Mouse (Mus musculus): ENCODE data around the gene Ppp3ca. TPM values are rescaled to one million over a fixed set of nuclear protein-coding genes. Genes with fewer than 3 reads are reported as not detected.
A peak's percentile ranks its signal among the peaks of the same experiment; 100 is the strongest.

Ppp3ca gene
- total RNA-seq, 2 experiments from 2014 or later = 152 to 154 TPM

GRCm38 (mm10) chr3:136816319-136816718, 146.4 kb downstream of the Ppp3ca start:
- H3K27ac ChIP-seq = no peak overlapping the region
- intact Hi-C loops (cut with DNase I) = no loop called here
- no peak for DNase-seq
- H3K4me3 ChIP-seq = no peak overlapping the region
- no peak for TF ChIP-seq CTCF (IDR thresholded peaks at IDR 0.05)

GRCm38 (mm10) chr3:136818997-136819396, 149.1 kb downstream of the Ppp3ca start:
- DNase-seq = peak; percentile 34
- peak overlapping the region; percentile 64 for H3K27ac ChIP-seq
- TF ChIP-seq CTCF (IDR thresholded peaks at IDR 0.05) = no peak
- intact Hi-C loops (cut with DNase I) = no loop called here
- H3K4me3 ChIP-seq = no peak overlapping the region

- H3K4me3 ChIP-seq = no peak overlapping the region
- no peak overlapping the region for H3K27ac ChIP-seq
- no peak for DNase-seq
- intact Hi-C loops (cut with DNase I) = no loop called here
- TF ChIP-seq CTCF (IDR thresholded peaks at IDR 0.05) = no peak
These were observed 151.1 kb downstream of the Ppp3ca start for GRCm38 (mm10) chr3:136821039-136821438.

- Histone ChIP-seq H3K27ac (no peak overlapping the region), H3K4me3 (no peak overlapping the region)
- no peak for TF ChIP-seq CTCF (IDR thresholded peaks at IDR 0.05)
- intact Hi-C loops (cut with DNase I) = no loop called here
- DNase-seq = no peak
These were observed 152.1 kb downstream of the Ppp3ca start for GRCm38 (mm10) chr3:136821993-136822392.

- TF ChIP-seq CTCF (IDR thresholded peaks at IDR 0.05) = no peak
- DNase-seq = no peak
- intact Hi-C loops (cut with DNase I) = no loop called here
- no peak overlapping the region for H3K27ac ChIP-seq
- no peak overlapping the region for H3K4me3 ChIP-seq
These were observed 152.5 kb downstream of the Ppp3ca start for GRCm38 (mm10) chr3:136822431-136822830.

- Histone ChIP-seq H3K27ac (no peak overlapping the region), H3K4me3 (no peak overlapping the region)
- no peak for DNase-seq
- intact Hi-C loops (cut with DNase I) = no loop called here
- TF ChIP-seq CTCF (IDR thresholded peaks at IDR 0.05) = no peak
These were observed 158.5 kb downstream of the Ppp3ca start for GRCm38 (mm10) chr3:136828451-136828850.

- no peak for TF ChIP-seq CTCF (IDR thresholded peaks at IDR 0.05)
- H3K4me3 ChIP-seq = no peak overlapping the region
- H3K27ac ChIP-seq = no peak overlapping the region
- intact Hi-C loops (cut with DNase I) = no loop called here
- no peak for DNase-seq
These were observed 159.2 kb downstream of the Ppp3ca start for GRCm38 (mm10) chr3:136829109-136829508.

- DNase-seq = peak; percentile 49
- TF ChIP-seq CTCF (IDR thresholded peaks at IDR 0.05) = no peak
- intact Hi-C loops (cut with DNase I) = no loop called here
- Histone ChIP-seq H3K4me3 (no peak overlapping the region), H3K27ac (no peak overlapping the region)
These were observed 160.8 kb downstream of the Ppp3ca start for GRCm38 (mm10) chr3:136830687-136831220.

GRCm38 (mm10) chr3:136833003-136833745, 163.2 kb downstream of the Ppp3ca start:
- no peak for DNase-seq
- TF ChIP-seq CTCF (IDR thresholded peaks at IDR 0.05) = no peak
- H3K27ac ChIP-seq = peak overlapping the region; percentile 32; the same call in 1 of the 2 replicates
- H3K4me3 ChIP-seq = no peak overlapping the region
- intact Hi-C loops (cut with DNase I) = no loop called here

- H3K27ac ChIP-seq = peak overlapping the region; percentile 32
- peak; percentile 71 for DNase-seq
- intact Hi-C loops (cut with DNase I) = no loop called here
- H3K4me3 ChIP-seq = no peak overlapping the region
- no peak for TF ChIP-seq CTCF (IDR thresholded peaks at IDR 0.05)
These were observed 164.0 kb downstream of the Ppp3ca start for GRCm38 (mm10) chr3:136833893-136834292.

GRCm38 (mm10) chr3:136835851-136836250, 165.9 kb downstream of the Ppp3ca start:
- H3K4me3 ChIP-seq = no peak overlapping the region
- 0 out of 2 replicates have a peak overlapping the region, but pooled peaks have one; percentile 28 for H3K27ac ChIP-seq
- intact Hi-C loops (cut with DNase I) = no loop called here
- no peak for DNase-seq
- no peak for TF ChIP-seq CTCF (IDR thresholded peaks at IDR 0.05)

GRCm38 (mm10) chr3:136836319-136837193, 166.6 kb downstream of the Ppp3ca start:
- H3K27ac ChIP-seq = peak overlapping the region; percentile 28; the same call in 1 of the 2 replicates
- intact Hi-C loops (cut with DNase I) = no loop called here
- no peak overlapping the region for H3K4me3 ChIP-seq
- no peak for TF ChIP-seq CTCF (IDR thresholded peaks at IDR 0.05)
- no peak for DNase-seq

- intact Hi-C loops (cut with DNase I) = no loop called here
These were observed 167.7 kb downstream of the Ppp3ca start for GRCm38 (mm10) chr3:136837589-136837988.

More at GRCm38 (mm10) chr3:136837589-136837988, 167.7 kb downstream of the Ppp3ca start:
- TF ChIP-seq CTCF (IDR thresholded peaks at IDR 0.05) = peak; percentile 60
- no peak for DNase-seq
- Histone ChIP-seq H3K4me3 (no peak overlapping the region), H3K27ac (no peak overlapping the region)

All from gastrocnemius, adult 2 months (tissue).